Mouse (Mus musculus): ENCODE data around the gene C3. TPM values are rescaled to one million over a fixed set of nuclear protein-coding genes. Genes with fewer than 3 reads are reported as not detected.

The C3 gene
- polyA plus RNA-seq, 1 experiment from 2014 or later, result 98.2 TPM

GRCm38 (mm10) chr17:57249186-57250181 is 21.5 kb upstream of the C3 start, which contains the start of gene Trip10:
TSS of gene Trip10 (plus strand) at chr17:57249455.
- Histone ChIP-seq H3K36me3 (peaks cover 17% of the 10 kb centered on the region; the same call in 1 of the 2 replicates), H3K27ac (peak within 1 kb of the TSS; percentile 83), H3K4me3 (replicated peaks) (peak within 1 kb of the TSS; percentile 67), H3K9ac (peak within 1 kb of the TSS; percentile 76), H3K9me3 (replicated peaks) (no peaks in the 10 kb centered on the region), H3K4me1 (replicated peaks) (peaks cover 51% of the 10 kb centered on the region), H3K4me2 (peak within 1 kb of the TSS; percentile 91), H3K27me3 (peaks cover 15% of the 10 kb centered on the region)
- peak; percentile 27 for ATAC-seq (ENCODE audit: low read depth)
- under 1% methylated on average over 52 of the region's 52 CpGs for WGBS (ENCODE audit: insufficient replicate concordance)
- peak; percentile 94 for DNase-seq

GRCm38 (mm10) chr17:57248771-57249170 is 20.8 kb upstream of the C3 start:
- ATAC-seq (ENCODE audit: low read depth), result no peak
- peaks cover 10% of the 10 kb centered on the region; the same call in 1 of the 2 replicates for H3K36me3 ChIP-seq
- H3K9ac ChIP-seq, result peak overlapping the region; percentile 76
- peak overlapping the region; percentile 83 for H3K27ac ChIP-seq
- peak overlapping the region; percentile 67 for H3K4me3 ChIP-seq (replicated peaks)
- peaks cover 51% of the 10 kb centered on the region for H3K4me1 ChIP-seq (replicated peaks)
- H3K4me2 ChIP-seq, result peak overlapping the region; percentile 91
- H3K27me3 ChIP-seq, result peaks cover 15% of the 10 kb centered on the region
- no peak for DNase-seq
- WGBS (ENCODE audit: insufficient replicate concordance), result 10% methylated on average over 13 of the region's 13 CpGs
- no peaks in the 10 kb centered on the region for H3K9me3 ChIP-seq (replicated peaks)

- Histone ChIP-seq H3K36me3 (peaks cover 9% of the 10 kb centered on the region; the same call in 1 of the 2 replicates), H3K9me3 (replicated peaks) (no peaks in the 10 kb centered on the region), H3K9ac (peak within 1 kb of the TSS; percentile 76), H3K4me1 (replicated peaks) (peaks cover 51% of the 10 kb centered on the region), H3K4me3 (replicated peaks) (peak within 1 kb of the TSS; percentile 67), H3K27ac (peak within 1 kb of the TSS; percentile 83), H3K4me2 (peak within 1 kb of the TSS; percentile 91), H3K27me3 (peaks cover 15% of the 10 kb centered on the region)
- DNase-seq, result peak; percentile 82
- WGBS (ENCODE audit: insufficient replicate concordance), result 0% methylated on average over 12 of the region's 12 CpGs
- peak; percentile 57 for ATAC-seq (ENCODE audit: low read depth)
These were observed 20.3 kb upstream of the C3 start, which contains the start of gene Gpr108 for GRCm38 (mm10) chr17:57248201-57248699. TSS of gene Gpr108 (minus strand) at chr17:57248446.

GRCm38 (mm10) chr17:57247393-57248200 is 19.7 kb upstream of the C3 start:
- Histone ChIP-seq H3K9ac (peak overlapping the region; percentile 76), H3K9me3 (replicated peaks) (no peaks in the 10 kb centered on the region), H3K4me1 (replicated peaks) (peaks cover 51% of the 10 kb centered on the region), H3K27me3 (peaks cover 15% of the 10 kb centered on the region), H3K36me3 (peaks cover 15% of the 10 kb centered on the region), H3K27ac (peak overlapping the region; percentile 83), H3K4me3 (replicated peaks) (peak overlapping the region; percentile 67), H3K4me2 (peak overlapping the region; percentile 91)
- WGBS (ENCODE audit: insufficient replicate concordance), result under 1% methylated on average over 46 of the region's 46 CpGs
- ATAC-seq (ENCODE audit: low read depth) (peak; percentile 86), DNase-seq (peak; percentile 91)

- Histone ChIP-seq H3K36me3 (peaks cover 20% of the 10 kb centered on the region), H3K4me1 (replicated peaks) (peaks cover 51% of the 10 kb centered on the region), H3K27ac (peak overlapping the region; percentile 59), H3K4me3 (replicated peaks) (peak overlapping the region; percentile 67), H3K27me3 (peaks cover 15% of the 10 kb centered on the region), H3K9me3 (replicated peaks) (no peaks in the 10 kb centered on the region), H3K4me2 (peak overlapping the region; percentile 91), H3K9ac (peak overlapping the region; percentile 73)
- peak; percentile 11 for DNase-seq
- 5% methylated on average over 18 of the region's 18 CpGs for WGBS (ENCODE audit: insufficient replicate concordance)
- no peak for ATAC-seq (ENCODE audit: low read depth)
These were observed 18.9 kb upstream of the C3 start for GRCm38 (mm10) chr17:57246663-57247392.

GRCm38 (mm10) chr17:57245311-57245929 is 17.5 kb upstream of the C3 start:
- no peak for ATAC-seq (ENCODE audit: low read depth)
- H3K36me3 ChIP-seq, result peaks cover 24% of the 10 kb centered on the region
- H3K27ac ChIP-seq, result no peak overlapping the region
- no peak overlapping the region for H3K9ac ChIP-seq
- 0 out of 2 replicates have a peak overlapping the region, but pooled peaks have one; percentile 91 for H3K4me2 ChIP-seq
- no peak for DNase-seq
- no peak overlapping the region for H3K4me3 ChIP-seq (replicated peaks)
- H3K27me3 ChIP-seq, result peaks cover 8% of the 10 kb centered on the region
- 80% methylated on average over 10 of the region's 10 CpGs for WGBS (ENCODE audit: insufficient replicate concordance)
- H3K9me3 ChIP-seq (replicated peaks), result no peaks in the 10 kb centered on the region
- peaks cover 43% of the 10 kb centered on the region for H3K4me1 ChIP-seq (replicated peaks)

- Histone ChIP-seq H3K4me3 (replicated peaks) (no peak overlapping the region), H3K9me3 (replicated peaks) (no peaks in the 10 kb centered on the region), H3K27ac (no peak overlapping the region), H3K9ac (no peak overlapping the region), H3K4me1 (replicated peaks) (peaks cover 27% of the 10 kb centered on the region), H3K4me2 (no peak overlapping the region), H3K36me3 (peaks cover 24% of the 10 kb centered on the region), H3K27me3 (no peaks in the 10 kb centered on the region)
- DNase-seq (no peak), ATAC-seq (ENCODE audit: low read depth) (no peak)
- WGBS (ENCODE audit: insufficient replicate concordance), result 65% methylated on average over 10 of the region's 10 CpGs
These were observed 15.9 kb upstream of the C3 start for GRCm38 (mm10) chr17:57243650-57244370.

GRCm38 (mm10) chr17:57237181-57237580 is 9.2 kb upstream of the C3 start:
- 83% methylated on average over 9 of the region's 9 CpGs for WGBS (ENCODE audit: insufficient replicate concordance)
- DNase-seq (no peak), ATAC-seq (ENCODE audit: low read depth) (no peak)
- H3K4me2 ChIP-seq, result no peak overlapping the region
- no peaks in the 10 kb centered on the region for H3K27me3 ChIP-seq
- peaks cover 47% of the 10 kb centered on the region for H3K36me3 ChIP-seq
- H3K4me3 ChIP-seq (replicated peaks), result no peak overlapping the region
- H3K9ac ChIP-seq, result no peak overlapping the region
- H3K27ac ChIP-seq, result no peak overlapping the region
- no peaks in the 10 kb centered on the region for H3K9me3 ChIP-seq (replicated peaks)
- peaks cover 3% of the 10 kb centered on the region for H3K4me1 ChIP-seq (replicated peaks)

- Histone ChIP-seq H3K27me3 (no peaks in the 10 kb centered on the region), H3K4me1 (replicated peaks) (peaks cover 13% of the 10 kb centered on the region), H3K9me3 (replicated peaks) (no peaks in the 10 kb centered on the region), H3K9ac (no peak overlapping the region), H3K4me2 (peak overlapping the region; percentile 54), H3K27ac (no peak overlapping the region), H3K36me3 (peaks cover 41% of the 10 kb centered on the region), H3K4me3 (replicated peaks) (0 out of 2 replicates have a peak overlapping the region, but pooled peaks have one; percentile 1)
- DNase-seq, result no peak
- WGBS (ENCODE audit: insufficient replicate concordance), result 70% methylated on average over 5 of the region's 5 CpGs
- ATAC-seq (ENCODE audit: low read depth), result 0 out of 2 replicates have a peak, but pooled peaks have one; percentile 7
These were observed 7.9 kb upstream of the C3 start for GRCm38 (mm10) chr17:57235803-57236202.

Data from liver, embryonic 13.5 days (tissue).